Mouse (Mus musculus) lung, embryonic 16.5 days (tissue): Measurements from ENCODE around the gene Fbxo41. TPM values are rescaled to one million over a fixed set of nuclear protein-coding genes. Genes with fewer than 3 reads are reported as not detected.
A peak's percentile ranks its signal among the peaks of the same experiment; 100 is the strongest.

ENCODE experiments used
- ATAC-seq: fragments of 200-750 bp; cut with Nextera tagmentation; 2 replicates; pipeline ENCODE4 v1.8.0; 2017; ENCODE audit warnings: low read depth, mild to moderate bottlenecking, moderate library complexity
- H3K27ac ChIP-seq: fragments of 300-500 bp; sonication (generic); 2 replicates; pipeline ENCODE4 v1.5.1; 2014; ENCODE audit warnings: mild to moderate bottlenecking, control low read depth, low read length
- H3K27me3 ChIP-seq: fragments of 300-500 bp; sonication (generic); 2 replicates; pipeline ENCODE4 v1.6.1; 2014; ENCODE audit warnings: low read depth, low read length, mixed read lengths; ENCODE audit not compliant: control insufficient read depth, insufficient read depth
- H3K36me3 ChIP-seq: fragments of 300-500 bp; sonication (generic); 2 replicates; pipeline ENCODE4 v1.6.1; 2014; ENCODE audit warnings: low read length; ENCODE audit not compliant: control insufficient read depth, insufficient read depth
- H3K4me1 ChIP-seq: fragments of 300-500 bp; sonication (generic); replicated peaks from 2 replicates; pipeline ENCODE4 v1.6.1; 2014; ENCODE audit warnings: low read length, mixed read lengths; ENCODE audit not compliant: control insufficient read depth, insufficient read depth
- H3K4me2 ChIP-seq: fragments of 300-500 bp; sonication (generic); 2 replicates; pipeline ENCODE4 v1.6.1; 2014; ENCODE audit warnings: low read depth, low read length, control low read depth
- H3K4me3 ChIP-seq: fragments of 300-500 bp; sonication (generic); 2 replicates; pipeline ENCODE4 v1.5.1; 2014; ENCODE audit warnings: mild to moderate bottlenecking, low read length, control low read depth
- H3K9ac ChIP-seq: fragments of 300-500 bp; sonication (generic); 2 replicates; pipeline ENCODE4 v1.6.1; 2014; ENCODE audit warnings: low read length, control low read depth
- H3K9me3 ChIP-seq: fragments of 300-500 bp; sonication (generic); 2 replicates; pipeline ENCODE4 v1.6.1; 2016; ENCODE audit warnings: low read length; ENCODE audit not compliant: control insufficient read depth
- WGBS: fragments of 180-500 bp; shearing (Covaris S2); extraction: QIAGEN DNeasy Blood & Tissue Kit; methylation state at CpG from one replicate; pipeline ENCODE4 v1.1.7; 2014; 5-methylcytosine and 5-hydroxymethylcytosine counted together
- polyA plus RNA-seq: library from polyadenylated mRNA; unstranded; fragments of >200 nt; fragmentation: Nextera tagmentation; extraction: Ambion mirVana; gene quantifications from 2 replicates; pipeline ENCODE4 v1.2.1, GENCODE M21; 2015

Fbxo41 gene
- polyA plus RNA-seq, result 0.08 and 0.11 TPM in 2 replicates

- peak; percentile 80 for ATAC-seq
- WGBS, result 1% methylated on average over 14 of the region's 22 CpGs
- Histone ChIP-seq H3K27me3 (peaks cover 20% of the 10 kb centered on the region), H3K27ac (no peak within 1 kb of the TSS), H3K4me2 (peak within 1 kb of the TSS; percentile 93), H3K36me3 (no peaks in the 10 kb centered on the region), H3K9ac (peak within 1 kb of the TSS; percentile 65), H3K4me1 (peaks cover 3% of the 10 kb centered on the region; the same call in 1 of the 2 replicates), H3K4me3 (peak within 1 kb of the TSS; percentile 63), H3K9me3 (no peaks in the 10 kb centered on the region)
Observed at GRCm38 (mm10) chr6:85502911-85503250, at the start of gene Fbxo41. TSS of gene Fbxo41 (minus strand) at chr6:85502994.

GRCm38 (mm10) chr6:85547642-85548041, 44.8 kb upstream of the Fbxo41 start:
- no peak overlapping the region for H3K4me3 ChIP-seq
- no peak overlapping the region for H3K9ac ChIP-seq
- H3K36me3 ChIP-seq, result no peaks in the 10 kb centered on the region
- no peak for ATAC-seq
- 82% methylated on average over 5 of the region's 5 CpGs for WGBS
- H3K27ac ChIP-seq, result no peak overlapping the region
- H3K4me2 ChIP-seq, result no peak overlapping the region
- H3K9me3 ChIP-seq, result no peaks in the 10 kb centered on the region
- H3K4me1 ChIP-seq, result no peaks in the 10 kb centered on the region
- no peaks in the 10 kb centered on the region for H3K27me3 ChIP-seq

- H3K4me2 ChIP-seq, result no peak overlapping the region
- no peak overlapping the region for H3K27ac ChIP-seq
- WGBS, result 77% methylated on average over 13 of the region's 13 CpGs
- no peak for ATAC-seq
- H3K4me3 ChIP-seq, result no peak overlapping the region
- no peaks in the 10 kb centered on the region for H3K4me1 ChIP-seq
- H3K9ac ChIP-seq, result no peak overlapping the region
- H3K27me3 ChIP-seq, result no peaks in the 10 kb centered on the region
- no peaks in the 10 kb centered on the region for H3K36me3 ChIP-seq
- no peaks in the 10 kb centered on the region for H3K9me3 ChIP-seq
Observed at GRCm38 (mm10) chr6:85544251-85544881, 41.6 kb upstream of the Fbxo41 start.

GRCm38 (mm10) chr6:85543351-85544175, 40.8 kb upstream of the Fbxo41 start:
- no peaks in the 10 kb centered on the region for H3K27me3 ChIP-seq
- no peaks in the 10 kb centered on the region for H3K36me3 ChIP-seq
- no peak overlapping the region for H3K4me3 ChIP-seq
- H3K27ac ChIP-seq, result no peak overlapping the region
- H3K9me3 ChIP-seq, result no peaks in the 10 kb centered on the region
- H3K4me2 ChIP-seq, result no peak overlapping the region
- no peak for ATAC-seq
- H3K9ac ChIP-seq, result no peak overlapping the region
- no peaks in the 10 kb centered on the region for H3K4me1 ChIP-seq
- 63% methylated on average over 10 of the region's 10 CpGs for WGBS

- Histone ChIP-seq H3K9ac (no peak overlapping the region), H3K4me1 (no peaks in the 10 kb centered on the region), H3K27ac (no peak overlapping the region), H3K9me3 (no peaks in the 10 kb centered on the region), H3K4me2 (no peak overlapping the region), H3K36me3 (no peaks in the 10 kb centered on the region), H3K27me3 (no peaks in the 10 kb centered on the region), H3K4me3 (no peak overlapping the region)
- ATAC-seq, result no peak
- 53% methylated on average over 2 of the region's 2 CpGs for WGBS
Observed at GRCm38 (mm10) chr6:85522825-85523224, 20.0 kb upstream of the Fbxo41 start.

- H3K4me1 ChIP-seq, result no peaks in the 10 kb centered on the region
- no peak overlapping the region for H3K4me2 ChIP-seq
- no peaks in the 10 kb centered on the region for H3K9me3 ChIP-seq
- no peaks in the 10 kb centered on the region for H3K36me3 ChIP-seq
- WGBS, result 77% methylated on average over 5 of the region's 5 CpGs
- no peak for ATAC-seq
- H3K4me3 ChIP-seq, result no peak overlapping the region
- no peak overlapping the region for H3K9ac ChIP-seq
- no peaks in the 10 kb centered on the region for H3K27me3 ChIP-seq
- no peak overlapping the region for H3K27ac ChIP-seq
Observed at GRCm38 (mm10) chr6:85522026-85522425, 19.2 kb upstream of the Fbxo41 start.

- 48% methylated on average over 5 of the region's 5 CpGs for WGBS
Observed at GRCm38 (mm10) chr6:85518091-85518693, 15.4 kb upstream of the Fbxo41 start.

GRCm38 (mm10) chr6:85515941-85516340, 13.1 kb upstream of the Fbxo41 start:
- no peak overlapping the region for H3K4me2 ChIP-seq

More at GRCm38 (mm10) chr6:85518091-85518693, 15.4 kb upstream of the Fbxo41 start:
- Histone ChIP-seq H3K4me1 (peaks cover 4% of the 10 kb centered on the region; the same call in 1 of the 2 replicates), H3K4me2 (no peak overlapping the region), H3K9ac (no peak overlapping the region), H3K9me3 (peaks cover 2% of the 10 kb centered on the region; the same call in 1 of the 2 replicates), H3K4me3 (no peak overlapping the region), H3K27ac (no peak overlapping the region), H3K27me3 (peaks cover 28% of the 10 kb centered on the region), H3K36me3 (no peaks in the 10 kb centered on the region)
- no peak for ATAC-seq

GRCm38 (mm10) chr6:85513531-85513910, 10.7 kb upstream of the Fbxo41 start, which contains the start of gene Egr4:
TSS of gene Egr4 (minus strand) at chr6:85513589.
- Histone ChIP-seq H3K4me3 (peak within 1 kb of the TSS; percentile 49), H3K27me3 (peaks cover 63% of the 10 kb centered on the region)
- peak; percentile 69; the same call in 1 of the 2 replicates for ATAC-seq

More at GRCm38 (mm10) chr6:85515941-85516340, 13.1 kb upstream of the Fbxo41 start:
- H3K4me3 ChIP-seq, result no peak overlapping the region
- peaks cover 2% of the 10 kb centered on the region; the same call in 1 of the 2 replicates for H3K9me3 ChIP-seq
- peaks cover 14% of the 10 kb centered on the region; the same call in 1 of the 2 replicates for H3K4me1 ChIP-seq
- no peak overlapping the region for H3K27ac ChIP-seq
- peaks cover 50% of the 10 kb centered on the region for H3K27me3 ChIP-seq
- no peak overlapping the region for H3K9ac ChIP-seq
- ATAC-seq, result no peak
- no peaks in the 10 kb centered on the region for H3K36me3 ChIP-seq
- 71% methylated on average over 4 of the region's 4 CpGs for WGBS

More at GRCm38 (mm10) chr6:85513531-85513910, 10.7 kb upstream of the Fbxo41 start, which contains the start of gene Egr4:
- peaks cover 2% of the 10 kb centered on the region; the same call in 1 of the 2 replicates for H3K9me3 ChIP-seq
- peak within 1 kb of the TSS; percentile 71 for H3K4me2 ChIP-seq
- H3K36me3 ChIP-seq, result no peaks in the 10 kb centered on the region
- H3K27ac ChIP-seq, result no peak within 1 kb of the TSS
- no peak within 1 kb of the TSS for H3K9ac ChIP-seq
- WGBS, result 1% methylated on average over 38 of the region's 38 CpGs
- peaks cover 14% of the 10 kb centered on the region; the same call in 1 of the 2 replicates for H3K4me1 ChIP-seq
